Mouse (Mus musculus) WW6 (cell line): ENCODE data around the gene Pdzd2.

Experiments used
- DNase-seq: peaks from one replicate; pipeline ENCODE4 v3.0.0-alpha.2; 2013; ENCODE audit warnings: low read depth, low spot score

Pdzd2 gene

DNA sequence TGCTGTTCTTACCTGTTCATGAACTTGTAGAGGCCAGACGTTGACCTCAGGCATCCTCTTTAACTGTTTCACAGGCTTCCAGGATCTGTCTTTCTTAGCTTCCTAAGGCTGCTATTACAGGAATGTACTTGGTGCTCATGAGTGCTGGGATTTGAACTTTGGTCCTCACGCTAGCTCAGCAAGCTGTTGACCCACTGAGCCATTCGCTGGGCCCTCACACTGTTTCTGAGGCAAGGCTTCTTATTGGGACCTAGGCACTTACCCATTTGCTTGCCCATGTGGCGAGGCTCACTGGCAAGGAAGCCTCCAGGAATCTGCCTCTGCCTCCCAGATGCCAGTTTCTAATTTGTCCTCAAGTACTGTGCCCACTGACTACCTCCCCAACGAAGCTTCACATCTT lies 419.8 kb downstream of the Pdzd2 start:
- no peak for DNase-seq

DNA sequence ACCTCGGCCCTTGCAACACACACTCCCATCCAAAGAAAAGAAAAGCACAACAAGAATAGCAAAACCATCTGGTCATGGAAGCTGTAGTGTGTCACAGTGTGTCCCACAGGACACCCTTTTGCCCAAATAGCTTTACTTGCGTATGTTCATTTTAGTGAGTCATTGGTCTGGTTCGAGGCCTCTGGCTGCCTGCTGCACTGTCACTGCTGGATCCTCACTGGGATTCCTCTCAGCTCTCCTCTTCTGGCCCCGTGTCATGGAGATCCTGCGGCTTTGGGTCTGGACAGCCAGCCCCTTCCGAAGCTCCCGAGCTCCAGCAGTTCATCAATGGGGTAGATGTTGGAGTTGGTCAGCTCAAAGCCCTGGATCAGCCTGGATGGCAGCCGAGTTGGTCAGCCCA lies 421.3 kb downstream of the Pdzd2 start:
- DNase-seq: no peak

DNA sequence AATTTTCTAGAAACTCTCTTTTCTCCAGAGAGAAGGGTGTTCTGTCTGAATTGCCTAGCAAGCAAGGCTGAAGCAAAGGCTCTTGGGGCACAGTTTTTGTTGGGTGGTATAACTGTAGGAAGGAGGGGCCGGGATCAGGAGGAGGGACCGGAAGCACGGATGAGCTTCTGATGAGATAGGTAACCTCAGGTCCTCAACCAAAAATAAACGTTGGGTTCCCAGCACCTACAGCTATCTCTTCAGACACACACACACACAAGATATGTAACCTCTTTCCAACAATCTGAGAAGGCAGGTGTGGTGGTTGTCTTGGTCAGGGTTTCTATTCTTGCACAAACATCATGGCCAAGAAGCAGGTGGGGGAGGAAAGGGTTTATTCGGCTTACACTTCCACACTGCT lies 422.4 kb downstream of the Pdzd2 start:
- no peak for DNase-seq

GRCm38 (mm10) chr15:12315996-12316395 lies 423.7 kb downstream of the Pdzd2 start:
- DNase-seq: no peak

DNA sequence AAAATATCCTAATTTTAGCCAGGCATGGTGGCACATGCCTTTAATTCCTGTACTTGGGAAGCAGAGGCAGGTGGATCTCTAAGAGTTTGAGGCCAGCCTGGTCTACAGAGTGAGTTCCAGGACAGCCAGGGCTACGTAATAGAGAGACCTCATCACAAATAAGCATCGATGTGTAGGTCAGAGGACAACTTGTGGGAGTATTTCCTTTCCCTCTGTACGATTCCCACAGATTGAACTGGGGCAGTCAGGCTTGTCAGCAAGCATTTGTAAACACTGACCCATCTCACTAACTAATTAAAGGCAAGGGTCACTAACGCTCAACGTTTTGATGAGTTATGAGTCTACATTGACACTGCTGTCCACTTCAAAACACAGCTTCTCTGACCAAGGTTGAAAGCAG lies 425.1 kb downstream of the Pdzd2 start:
- DNase-seq: no peak

DNA sequence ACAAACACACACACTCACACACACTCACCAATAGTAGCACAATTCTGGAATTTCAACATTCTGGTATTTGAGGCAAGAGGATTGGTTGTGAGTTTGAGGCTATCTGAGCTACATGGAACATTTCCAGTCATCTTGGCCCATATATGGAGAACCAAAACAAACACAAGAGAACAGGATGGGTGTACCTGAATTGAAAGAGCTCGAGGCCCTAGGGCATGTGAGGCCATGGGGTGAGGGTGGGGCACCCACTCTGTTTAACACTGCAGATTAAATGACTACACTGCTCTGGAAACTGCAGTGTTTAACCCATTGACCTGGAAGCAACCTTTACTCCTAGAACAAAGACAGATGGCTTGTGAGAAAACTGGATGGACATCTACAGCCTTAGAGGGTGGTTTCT lies 426.5 kb downstream of the Pdzd2 start:
- peak; percentile 42 for DNase-seq

DNA sequence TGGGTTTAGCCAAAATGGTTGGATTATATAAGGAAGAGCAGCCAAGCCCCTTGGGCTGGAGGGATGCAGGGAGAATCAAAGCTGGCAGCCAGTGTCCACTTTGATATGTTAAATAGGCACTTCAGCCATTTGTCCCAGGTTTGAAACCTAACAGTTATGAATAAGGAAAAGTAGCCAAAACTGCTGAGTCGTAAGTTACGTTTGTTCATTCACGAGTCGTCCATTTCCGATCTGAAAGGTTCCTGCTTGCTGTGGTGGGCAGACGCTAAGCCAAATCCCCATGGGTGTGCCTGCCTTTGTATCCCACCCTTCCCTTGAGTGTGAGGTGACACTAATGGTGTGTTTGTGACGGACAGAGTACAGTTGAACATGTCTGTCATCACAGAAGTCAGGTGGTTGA lies 428.3 kb downstream of the Pdzd2 start:
- DNase-seq: no peak

DNA sequence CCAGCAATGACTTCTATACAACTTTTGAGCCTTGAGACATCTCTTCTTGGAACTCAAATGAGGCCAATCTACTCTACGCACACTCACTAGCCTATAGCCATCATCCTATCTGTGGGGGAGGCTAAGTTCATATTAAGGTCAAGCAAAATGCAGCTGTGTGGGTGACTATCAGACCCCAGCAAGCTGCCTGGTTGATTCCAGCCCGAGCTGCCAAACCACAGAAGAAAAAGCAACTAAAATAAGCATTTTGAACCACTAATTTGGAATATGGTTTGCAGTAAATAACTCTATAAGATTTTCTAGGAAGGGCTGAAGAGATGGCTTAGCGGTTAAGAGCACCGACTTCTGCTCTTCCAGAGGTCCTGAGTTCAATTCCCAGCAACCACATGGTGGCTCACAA lies 429.0 kb downstream of the Pdzd2 start:
- DNase-seq: no peak
